Mouse (Mus musculus) kidney, adult 2 months (tissue): ENCODE data around the gene Tcf12.

Experiments
- CTCF ChIP-seq: fragments of 200-500 bp; conservative IDR thresholded peaks from 2 replicates; pipeline ENCODE4 v1.5.1; 2011; ENCODE audit warnings: low read depth, mild to moderate bottlenecking, control low read depth, low read length, moderate library complexity, mixed read lengths; ENCODE audit not compliant: insufficient read depth, insufficient read length
- POLR2A ChIP-seq: fragments of 200-500 bp; IDR thresholded peaks from one replicate; pipeline ENCODE4 v1.6.1; 2011; ENCODE audit warnings: low read depth, low read length, control low read depth

DNA sequence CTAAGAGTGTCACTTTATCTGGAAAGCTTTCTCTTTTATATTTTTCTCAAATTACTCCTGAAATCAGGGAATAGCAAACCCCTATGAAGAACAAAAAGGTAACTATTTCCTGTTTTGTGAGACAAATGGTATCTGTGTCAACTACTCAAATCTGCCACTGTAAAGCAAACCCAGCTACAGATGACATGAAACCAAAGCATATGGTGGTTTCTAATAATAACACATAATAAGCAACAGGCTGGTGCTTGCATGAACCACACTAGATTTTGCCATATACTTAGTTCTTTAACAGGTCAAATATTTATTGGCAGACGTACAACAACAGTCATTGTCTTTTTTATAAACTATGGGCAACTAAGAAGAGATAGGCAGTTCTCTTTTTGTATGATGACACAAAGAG is 253.7 kb downstream of the Tcf12 start:
- TF ChIP-seq CTCF (no peak), POLR2A (no peak)
